Mouse (Mus musculus) 3T3-L1 (cell line): ENCODE measurements around the gene Prss44.
A peak's percentile ranks its signal among the peaks of the same experiment; 100 is the strongest.
"Not testable (repeated sequence)": the region's sequence is repeated elsewhere in the genome, so short reads cannot be mapped to it uniquely, and the experiment has no call there.

Experiments
- DNase-seq: peaks from one replicate; pipeline ENCODE4 v3.0.0-alpha.2; 2015; ENCODE audit warnings: low read depth, low spot score

Gene Prss44

GRCm38 (mm10) chr9:110813789-110814188, at the start of gene Prss44:
TSS of gene Prss44 (plus strand) at chr9:110813994.
- no peak for DNase-seq

GRCm38 (mm10) chr9:110772336-110772735, 41.5 kb upstream of the Prss44 start:
- DNase-seq: no peak

GRCm38 (mm10) chr9:110774403-110775268, 39.2 kb upstream of the Prss44 start:
- no peak for DNase-seq

- DNase-seq: no peak
Observed at GRCm38 (mm10) chr9:110775269-110776022, 38.3 kb upstream of the Prss44 start.

GRCm38 (mm10) chr9:110778100-110778499, 35.7 kb upstream of the Prss44 start:
- no peak for DNase-seq

- peak; percentile 23 for DNase-seq
Observed at GRCm38 (mm10) chr9:110778559-110778958, 35.2 kb upstream of the Prss44 start.

- peak; percentile 61 for DNase-seq
Observed at GRCm38 (mm10) chr9:110779242-110779913, 34.4 kb upstream of the Prss44 start.

- peak; percentile 87 for DNase-seq
Observed at GRCm38 (mm10) chr9:110781256-110781721, 32.5 kb upstream of the Prss44 start.

GRCm38 (mm10) chr9:110781731-110782130, 32.1 kb upstream of the Prss44 start:
- DNase-seq: peak; percentile 91

- peak; percentile 23 for DNase-seq
Observed at GRCm38 (mm10) chr9:110783611-110784010, 30.2 kb upstream of the Prss44 start.

- no peak for DNase-seq
Observed at GRCm38 (mm10) chr9:110788169-110788568, 25.6 kb upstream of the Prss44 start.

- peak; percentile 72 for DNase-seq
Observed at GRCm38 (mm10) chr9:110790462-110790861, 23.3 kb upstream of the Prss44 start.

GRCm38 (mm10) chr9:110797013-110797412, 16.8 kb upstream of the Prss44 start:
- DNase-seq: no peak

- DNase-seq: no peak
Observed at GRCm38 (mm10) chr9:110797866-110798265, 15.9 kb upstream of the Prss44 start, which contains the start of gene Prss42. TSS of gene Prss42 (plus strand) at chr9:110798166.

- DNase-seq: no peak
Observed at GRCm38 (mm10) chr9:110800834-110801479, 12.8 kb upstream of the Prss44 start.

GRCm38 (mm10) chr9:110803294-110803693, 10.5 kb upstream of the Prss44 start:
- DNase-seq: no peak

- DNase-seq: peak; percentile 61
Observed at GRCm38 (mm10) chr9:110810051-110810450, 3.7 kb upstream of the Prss44 start.

- not testable (repeated sequence) for DNase-seq
Observed at GRCm38 (mm10) chr9:110820546-110820945, 6.8 kb downstream of the Prss44 start.

GRCm38 (mm10) chr9:110821436-110821835, 7.6 kb downstream of the Prss44 start:
- no peak for DNase-seq

GRCm38 (mm10) chr9:110825426-110825825, 11.6 kb downstream of the Prss44 start:
- no peak for DNase-seq

GRCm38 (mm10) chr9:110825832-110826231, 12.0 kb downstream of the Prss44 start:
- DNase-seq: no peak
